Mouse (Mus musculus) mesoderm, embryonic 11.5 days (tissue): ENCODE measurements around the gene Msx1.
A peak's percentile ranks its signal among the peaks of the same experiment; 100 is the strongest.

Experiments
- DNase-seq: peaks from one replicate; pipeline ENCODE4 v3.0.0-alpha.2; 2012; ENCODE audit warnings: low read depth, low spot score

The Msx1 gene

DNA sequence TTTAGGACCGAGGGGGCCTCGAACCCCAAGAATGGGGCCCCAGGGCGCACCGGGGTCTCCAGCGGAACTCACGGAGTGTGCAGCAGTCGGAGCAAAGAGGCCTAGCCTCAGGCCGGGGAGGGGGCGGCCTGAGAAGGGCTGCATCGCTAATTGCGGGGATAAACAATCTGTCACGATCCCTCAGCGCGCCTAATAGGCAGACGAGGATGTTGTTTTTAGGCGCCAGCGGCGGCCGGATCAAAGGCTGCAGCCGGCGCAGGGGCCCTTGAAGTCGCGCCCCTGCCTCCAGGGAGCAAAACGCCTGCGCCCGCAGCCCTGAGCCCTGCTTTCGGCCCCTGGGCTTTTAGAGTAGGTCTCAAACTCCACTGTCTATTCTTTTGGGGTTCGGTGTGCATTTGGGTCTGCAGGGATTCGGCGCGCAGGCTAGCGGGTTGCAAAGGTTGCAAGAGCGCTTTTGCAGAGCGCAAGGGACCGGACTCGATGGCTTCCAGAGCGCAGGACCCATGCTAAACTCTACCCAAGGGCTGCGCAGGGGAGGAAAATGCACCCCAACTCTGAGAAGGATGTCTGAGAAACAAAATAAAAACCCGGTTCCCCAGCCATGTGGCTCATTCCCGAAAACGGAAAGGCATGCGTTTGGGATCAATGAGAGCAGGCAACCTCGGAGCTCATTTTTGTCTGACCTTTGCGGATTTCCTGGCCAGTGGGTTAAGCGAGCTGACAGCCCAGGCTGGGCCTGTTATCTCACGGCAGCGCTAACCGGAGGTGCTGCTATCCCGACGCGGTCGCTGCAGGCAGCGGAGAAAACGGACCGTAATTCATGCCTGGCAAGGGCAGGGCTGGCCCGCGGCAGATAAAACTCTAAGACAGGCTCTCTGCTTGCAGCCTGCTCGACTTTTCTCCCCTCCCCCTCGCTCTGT, 2.6 kb upstream of the Msx1 start:
- peak; percentile 62 for DNase-seq

DNA sequence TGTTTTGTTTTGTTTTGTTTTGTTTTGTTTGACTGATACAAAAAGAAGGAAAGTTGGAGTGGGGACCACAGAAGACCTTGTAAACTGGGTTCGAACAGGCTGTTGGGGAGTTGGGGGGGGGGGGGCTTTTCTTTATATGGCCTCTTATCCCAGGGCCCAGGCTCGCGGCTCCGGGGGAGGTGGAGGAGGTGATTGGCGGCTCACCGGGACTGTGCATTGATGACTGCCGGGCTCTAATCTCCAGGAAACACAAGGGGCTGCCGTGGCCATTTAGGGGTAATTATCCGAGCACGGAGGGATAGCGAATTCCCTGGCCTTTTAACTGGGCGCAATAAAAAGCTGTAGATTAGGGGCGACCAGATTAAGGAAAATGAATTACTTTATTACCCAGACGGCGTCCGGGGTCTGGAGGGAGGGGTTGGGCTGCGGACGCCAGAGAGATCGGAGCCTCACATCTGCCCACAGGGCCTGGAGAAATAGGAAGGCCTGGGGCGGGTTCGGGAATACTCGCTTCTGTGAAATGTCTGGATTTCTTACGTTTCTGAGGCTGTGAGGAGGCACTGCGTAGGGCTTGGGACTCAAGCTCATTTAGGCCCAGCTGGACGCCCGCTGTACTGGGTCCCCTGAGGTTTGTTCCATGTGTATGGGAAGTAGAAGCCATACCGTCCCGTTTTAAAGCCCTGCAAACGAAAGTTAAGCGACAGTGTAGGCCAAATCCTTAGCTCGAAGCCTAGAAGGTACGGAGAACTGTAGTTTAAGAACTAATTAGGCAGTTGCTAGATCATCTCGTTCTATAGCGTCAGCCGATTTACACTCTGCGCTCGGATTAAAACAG, 1.4 kb upstream of the Msx1 start:
- peak; percentile 37 for DNase-seq

DNA sequence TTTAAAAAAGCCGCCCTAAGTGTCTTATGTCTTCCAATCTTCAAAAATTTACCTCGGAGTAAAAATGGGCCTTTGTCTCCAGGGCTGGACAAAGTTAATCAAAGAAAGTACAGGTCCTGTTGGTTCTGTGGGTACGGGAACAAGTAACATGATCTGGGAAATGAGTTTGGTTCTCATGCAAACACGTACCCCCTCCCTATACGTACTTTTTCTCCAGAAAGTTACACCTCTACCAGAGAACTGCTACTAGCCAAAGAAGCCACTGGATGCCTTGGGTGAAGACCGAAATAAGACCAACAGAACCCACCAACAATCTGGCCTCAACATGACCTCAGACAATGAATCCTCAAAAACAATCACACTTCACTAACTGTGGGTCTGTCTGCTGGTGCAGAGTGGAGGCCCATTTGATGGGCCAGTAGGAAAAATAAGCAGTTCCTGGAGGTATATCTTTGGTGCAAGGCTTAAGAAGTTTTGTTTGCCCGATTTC, 773 bp upstream of the Msx1 start:
- peak; percentile 17 for DNase-seq

DNA sequence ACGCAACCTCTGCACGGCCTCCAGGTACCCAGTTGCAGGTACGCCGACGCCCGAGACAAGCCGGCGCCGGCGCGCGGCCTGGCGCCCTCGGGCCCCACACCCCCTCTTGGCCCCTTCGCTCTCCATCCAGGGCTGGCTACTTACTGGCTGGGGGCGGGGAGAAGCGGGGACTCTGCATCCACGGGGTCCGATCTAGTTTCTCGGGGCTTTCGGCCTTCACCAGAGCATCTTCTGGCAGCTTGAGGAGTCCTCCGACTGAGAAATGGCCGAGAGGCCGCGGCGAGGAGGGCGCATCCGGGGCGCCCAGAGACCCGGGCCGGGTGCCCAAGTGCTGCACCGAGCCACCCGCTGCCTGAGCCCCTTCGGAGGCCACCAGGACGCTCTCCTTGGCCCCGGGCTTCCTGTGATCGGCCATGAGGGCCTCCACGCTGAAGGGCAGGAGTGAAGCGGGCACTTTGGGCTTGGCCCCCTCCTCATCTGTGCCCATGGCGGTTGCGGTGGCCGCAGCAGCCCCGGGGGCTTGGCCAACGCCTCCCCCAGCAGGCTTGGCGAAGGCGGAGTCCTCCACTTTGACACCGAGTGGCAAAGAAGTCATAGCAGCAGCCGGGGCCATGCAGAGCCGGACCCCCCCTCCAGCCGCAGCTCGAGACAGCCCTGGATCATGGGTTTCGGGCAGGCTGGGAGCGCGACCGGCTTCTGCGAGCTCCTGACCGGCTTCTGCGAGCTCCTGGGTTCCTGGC, 492 bp downstream of the Msx1 start:
- DNase-seq, result peak; percentile 27

DNA sequence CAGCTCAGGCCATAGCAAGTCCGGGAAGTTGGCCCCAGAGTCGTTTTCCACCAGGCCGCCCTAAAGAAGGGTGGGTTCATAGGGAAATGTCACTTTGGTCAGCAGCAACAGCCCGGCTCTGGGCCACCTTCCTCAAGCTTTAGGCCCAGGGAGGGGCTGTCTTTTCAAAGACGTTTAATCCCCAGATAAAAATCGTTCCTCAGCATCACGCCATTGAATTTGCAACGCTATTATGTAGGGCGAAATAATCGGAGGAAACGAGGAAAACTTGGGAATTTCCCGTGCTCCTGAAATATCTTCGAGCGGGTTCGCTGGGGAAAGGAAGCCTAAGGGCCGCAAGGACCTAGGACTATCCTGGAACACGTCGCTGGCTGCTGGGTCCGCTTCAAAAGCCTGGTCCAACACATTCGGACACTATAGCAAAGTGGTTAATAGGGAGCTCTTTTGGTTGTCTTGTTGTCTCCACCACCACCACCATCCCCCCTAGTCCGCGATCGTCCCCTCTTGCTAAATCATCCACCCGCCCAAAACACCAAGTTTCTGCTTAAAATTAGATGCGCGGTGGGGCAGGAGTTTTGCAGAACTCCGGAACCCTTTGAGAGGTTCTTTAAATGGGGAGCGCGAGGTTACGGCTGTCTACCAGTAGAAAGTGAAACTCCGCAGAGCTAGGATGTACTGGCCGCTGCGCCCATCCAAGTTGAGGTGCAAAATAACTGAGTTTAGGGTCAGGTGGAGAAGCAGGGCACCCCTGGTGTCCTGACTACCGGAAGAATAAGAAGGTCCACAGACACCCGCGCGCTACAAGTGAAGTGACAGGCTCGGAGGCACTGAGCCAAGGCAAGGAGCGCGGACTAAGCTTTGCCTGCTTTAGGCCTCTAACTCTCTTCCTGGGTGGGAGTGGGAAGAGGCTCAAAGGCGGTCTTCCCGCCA, 1.3 kb downstream of the Msx1 start:
- DNase-seq, result peak; percentile 23

DNA sequence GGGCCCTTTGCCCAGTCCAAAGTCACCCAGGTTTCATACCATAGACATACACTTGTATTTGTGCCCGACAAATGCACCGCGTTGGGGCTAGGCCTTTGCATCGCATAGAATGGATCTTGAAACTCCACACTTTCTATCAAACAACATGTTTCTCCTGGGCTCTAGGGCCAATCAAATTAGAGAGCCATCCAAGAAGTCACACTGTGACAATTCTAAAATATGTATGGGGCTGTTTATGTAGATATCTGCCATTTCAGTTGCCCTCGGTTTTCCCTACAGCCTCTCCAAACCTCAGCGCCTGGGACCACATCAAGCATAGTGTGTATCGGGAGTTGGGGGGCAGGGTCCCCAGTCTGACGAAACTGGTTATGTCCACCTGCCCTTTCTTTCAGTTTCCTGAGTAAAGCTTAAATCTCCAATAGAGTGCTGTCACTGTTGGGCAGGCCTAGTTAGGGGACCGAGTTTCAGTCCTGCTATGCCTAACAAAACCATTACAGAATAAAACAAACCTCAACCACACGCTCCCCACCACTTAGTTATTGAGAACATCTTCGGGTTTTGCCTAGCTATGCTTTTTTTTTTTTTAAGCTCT, 2.2 kb downstream of the Msx1 start:
- peak; percentile 23 for DNase-seq

DNA sequence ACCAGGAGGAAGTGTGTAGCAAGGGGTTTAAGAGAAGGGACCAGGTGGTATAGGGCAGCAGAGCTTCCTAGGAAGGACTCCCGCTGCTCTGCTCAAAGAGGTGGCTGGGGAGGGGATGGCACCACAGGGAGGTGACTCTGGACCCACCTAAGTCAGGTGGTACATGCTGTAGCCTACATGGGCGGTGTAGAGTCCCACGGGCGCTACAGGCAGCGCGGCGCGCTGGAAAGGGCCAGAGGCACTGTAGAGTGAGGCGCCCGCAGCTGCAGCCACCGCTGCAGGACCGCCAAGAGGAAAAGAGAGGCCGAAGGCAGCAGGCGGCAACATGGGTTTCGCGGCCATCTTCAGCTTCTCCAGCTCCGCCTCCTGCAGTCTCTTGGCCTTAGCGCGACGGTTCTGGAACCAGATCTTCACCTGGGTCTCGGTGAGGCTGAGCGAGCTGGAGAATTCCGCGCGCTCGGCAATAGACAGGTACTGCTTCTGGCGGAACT, 3.2 kb downstream of the Msx1 start:
- DNase-seq, result peak; percentile 28

DNA sequence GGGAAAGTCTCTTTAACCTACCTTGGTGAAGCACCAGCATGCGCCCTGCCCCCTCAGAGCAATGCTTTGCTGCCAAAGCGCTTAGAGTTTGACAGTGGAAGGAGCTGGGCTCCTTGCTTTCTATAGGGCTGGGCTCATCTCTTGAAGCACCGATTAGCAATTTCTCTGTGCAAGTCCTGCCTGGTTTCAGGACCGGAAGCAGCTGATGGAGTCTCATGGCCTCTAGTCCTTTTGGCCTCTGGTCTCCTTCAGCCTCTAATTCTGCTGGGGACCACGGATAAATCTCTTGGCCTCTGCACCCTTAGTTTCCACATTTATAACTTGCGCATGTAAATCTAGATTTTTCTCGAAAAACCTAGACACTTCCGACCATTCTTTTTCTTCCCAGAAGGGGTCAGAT, 3.7 kb downstream of the Msx1 start:
- DNase-seq, result no peak

DNA sequence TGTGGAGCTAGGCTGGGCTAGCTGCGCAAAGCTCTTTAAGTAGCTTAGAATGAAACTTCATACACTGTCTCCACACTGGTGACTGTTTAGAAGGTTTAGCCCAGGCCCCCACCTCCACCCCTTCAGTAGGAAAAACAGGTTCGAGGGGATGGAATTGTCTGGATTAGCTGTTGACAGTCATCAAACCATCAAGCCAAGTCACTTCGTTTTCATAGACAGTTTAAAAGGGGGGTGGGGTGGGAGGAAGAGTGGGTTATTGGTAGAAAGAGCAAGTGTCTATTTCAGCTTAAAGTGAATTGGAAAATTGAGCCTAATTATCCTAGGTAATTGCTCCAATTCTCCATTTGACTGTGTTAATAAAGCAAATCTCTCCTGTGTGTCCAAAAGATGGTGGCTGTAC, 4.4 kb downstream of the Msx1 start:
- DNase-seq, result no peak

DNA sequence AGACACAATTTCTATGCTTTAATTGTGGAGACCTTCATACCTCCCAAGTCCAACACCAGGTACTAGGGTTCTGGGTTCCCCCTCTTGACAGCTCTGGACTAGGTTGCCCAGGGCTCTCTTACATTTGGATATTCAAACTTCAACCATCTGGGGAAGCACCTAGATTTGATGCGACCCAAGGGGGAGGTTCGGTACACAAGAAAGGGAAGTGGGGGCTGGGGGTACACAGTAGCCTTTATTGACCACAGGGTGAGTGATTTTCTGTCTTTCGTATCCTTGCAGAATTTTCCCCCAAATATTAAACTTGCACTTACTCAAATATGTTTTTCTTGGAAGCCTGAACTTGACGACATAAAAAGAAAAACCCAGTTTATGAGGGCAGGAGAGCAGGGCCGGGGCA, 4.8 kb downstream of the Msx1 start:
- DNase-seq, result no peak

DNA sequence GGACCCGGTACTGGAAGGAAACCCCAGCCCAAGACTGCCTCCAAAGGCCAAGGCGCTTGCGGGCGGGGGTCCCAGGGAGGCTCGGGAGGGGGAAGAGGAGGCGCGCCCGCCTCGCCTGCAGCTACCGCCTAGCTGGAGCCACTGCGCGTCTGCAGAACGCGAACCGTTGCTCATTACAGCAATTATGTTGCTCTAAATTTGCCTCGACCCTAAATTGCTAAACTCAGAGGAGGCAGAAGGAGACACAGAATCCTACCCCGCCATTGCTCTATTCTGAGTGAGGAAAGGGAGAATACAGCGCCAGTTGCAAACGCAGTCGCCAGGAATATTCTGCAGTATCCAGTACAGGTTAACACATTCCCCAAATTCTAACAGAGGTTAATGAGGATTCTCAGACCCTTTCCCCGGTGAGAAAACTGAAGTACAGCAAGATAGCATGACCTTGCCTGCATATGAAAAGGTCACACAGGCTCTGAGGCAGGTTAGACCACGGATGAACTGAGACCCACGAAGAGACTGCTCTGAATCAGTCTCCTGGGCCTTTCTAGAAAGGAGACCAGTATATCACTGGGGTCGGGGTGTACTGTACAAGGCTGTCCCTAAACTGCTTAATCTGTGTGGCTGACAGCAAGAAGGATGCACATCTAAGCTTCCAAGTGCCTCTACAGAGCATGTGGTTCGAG, 5.7 kb downstream of the Msx1 start:
- peak; percentile 15 for DNase-seq

DNA sequence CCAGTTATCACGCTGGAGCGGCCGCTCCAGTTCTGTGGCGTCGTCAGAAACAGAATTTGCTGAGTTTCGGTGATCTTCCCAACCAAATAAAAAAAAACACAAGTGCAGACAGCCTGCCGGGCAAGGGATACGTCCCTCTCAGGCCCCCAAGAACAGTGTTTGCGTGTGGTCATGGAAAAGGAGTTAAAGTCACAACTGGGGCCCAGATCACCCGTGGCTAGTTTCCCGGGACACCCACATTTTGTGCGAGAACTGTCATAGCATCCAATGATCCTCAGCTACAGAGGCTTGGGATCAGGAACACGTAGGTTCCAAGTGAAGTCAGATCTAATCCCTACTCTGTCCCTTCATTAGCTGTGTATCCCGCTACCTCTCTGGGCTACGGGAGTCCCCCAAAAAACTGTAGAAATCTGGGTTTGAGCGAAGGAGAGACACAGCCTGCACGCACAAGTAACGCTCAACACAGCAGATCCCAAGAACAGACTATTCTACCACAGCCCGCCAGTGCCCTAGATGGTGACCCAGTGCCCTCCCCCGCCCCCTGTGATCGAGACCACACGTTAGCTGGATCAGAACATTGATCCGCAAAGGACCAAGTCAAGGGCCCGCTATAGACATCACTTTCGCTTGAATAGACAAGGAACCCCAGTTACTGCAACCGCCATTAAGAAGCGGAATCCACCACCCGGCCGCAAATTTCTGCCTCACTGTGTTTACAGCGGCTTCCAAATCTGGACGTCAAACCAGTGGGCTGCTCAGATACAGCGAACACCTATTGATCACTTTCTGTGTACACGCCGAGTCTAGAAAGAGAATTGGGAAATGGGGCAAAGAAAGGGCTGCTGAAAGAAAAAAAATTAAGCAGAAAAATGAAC, 6.5 kb downstream of the Msx1 start:
- DNase-seq, result peak; percentile 18

DNA sequence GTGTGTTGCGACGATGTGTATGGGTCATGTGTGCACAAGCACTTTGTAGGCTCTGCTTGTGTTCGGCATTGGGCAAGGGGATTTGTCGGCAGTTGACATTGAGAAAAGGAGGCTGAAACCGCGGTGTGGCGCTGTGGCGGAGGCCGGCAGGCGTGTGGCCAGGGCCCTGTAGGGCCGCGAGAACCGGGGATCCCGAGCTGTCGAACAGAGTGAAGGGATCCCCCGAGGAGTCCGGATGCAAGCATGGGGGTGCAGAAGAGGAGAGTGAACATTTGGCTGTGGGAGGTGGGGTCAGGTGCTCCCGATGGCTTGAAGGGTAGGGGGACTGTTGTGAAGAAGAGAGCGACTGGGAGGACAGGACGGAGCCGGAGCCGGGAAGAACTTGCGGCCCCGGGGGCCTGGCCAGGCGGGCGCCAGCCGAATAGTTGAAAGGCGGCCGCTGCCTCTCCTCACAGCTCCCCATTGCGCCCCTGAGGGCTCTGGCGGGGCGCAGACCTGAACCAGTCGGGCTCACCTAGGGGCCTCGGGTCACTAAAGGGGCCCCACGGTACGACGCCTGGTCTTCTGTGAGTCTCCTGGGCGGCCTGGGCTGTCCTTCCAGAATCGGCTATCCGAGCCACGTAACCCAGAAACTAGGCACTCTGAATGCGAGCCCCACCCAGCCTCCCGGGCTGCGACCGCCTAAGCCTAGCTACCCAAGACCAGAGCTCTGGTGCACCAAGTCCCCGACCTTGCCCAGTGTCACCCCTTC, 7.3 kb downstream of the Msx1 start:
- peak; percentile 73 for DNase-seq

DNA sequence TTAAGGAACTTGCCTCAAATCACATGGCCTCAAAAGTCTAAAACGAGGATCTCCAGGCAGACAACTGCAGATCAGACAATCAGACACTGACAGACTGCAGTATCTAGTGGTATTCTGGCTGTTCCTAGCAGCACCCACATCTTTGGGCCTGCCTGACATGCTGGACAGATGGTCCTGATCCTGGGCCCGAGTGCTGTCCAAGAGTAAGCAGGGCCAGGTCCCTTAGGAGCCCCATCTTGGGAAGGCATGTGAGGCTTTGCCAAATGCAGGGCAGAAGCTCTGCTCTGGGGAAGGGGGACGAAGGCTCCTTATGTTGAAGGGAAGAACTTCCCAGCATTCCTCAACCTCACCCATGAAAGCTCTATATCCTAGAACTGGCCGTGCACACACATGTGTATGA, 8.5 kb downstream of the Msx1 start:
- no peak for DNase-seq

DNA sequence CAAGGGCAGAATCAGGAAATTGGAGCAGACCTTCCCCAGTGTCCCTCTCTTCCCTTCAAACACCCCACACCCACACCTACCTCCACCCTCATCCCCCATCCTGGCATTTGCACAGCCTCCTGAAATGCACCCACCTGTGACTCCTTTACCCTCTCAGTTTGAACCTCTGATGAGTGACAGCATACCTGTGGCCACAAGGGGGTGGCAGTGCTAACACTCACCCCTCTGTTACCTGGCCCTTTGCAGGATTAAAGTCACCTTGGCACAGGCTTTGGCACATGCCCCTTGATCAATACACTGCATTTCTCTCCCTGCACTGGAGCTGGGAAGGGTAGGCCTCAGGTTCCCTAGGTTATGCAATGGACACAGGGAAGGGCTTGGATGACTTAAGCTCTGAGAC, 10.2 kb downstream of the Msx1 start:
- no peak for DNase-seq

DNA sequence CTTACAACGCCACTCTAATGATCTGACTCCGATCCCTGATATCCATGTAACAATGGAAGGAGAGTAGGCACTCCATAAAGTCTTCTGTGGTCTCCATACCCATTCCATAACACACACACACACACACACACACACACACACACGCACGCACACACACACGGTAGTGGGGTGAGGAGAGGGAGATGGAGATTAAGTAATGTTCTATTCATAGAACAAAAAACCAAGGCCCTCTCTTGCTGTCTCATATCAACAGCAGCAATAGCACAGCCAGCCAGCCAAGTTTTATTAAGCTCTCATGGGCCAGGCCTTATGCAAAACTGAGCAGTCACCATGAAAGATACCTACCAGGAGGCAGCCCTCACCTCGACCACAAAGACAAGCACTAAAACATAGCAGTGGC, 19.1 kb downstream of the Msx1 start:
- DNase-seq, result no peak

DNA sequence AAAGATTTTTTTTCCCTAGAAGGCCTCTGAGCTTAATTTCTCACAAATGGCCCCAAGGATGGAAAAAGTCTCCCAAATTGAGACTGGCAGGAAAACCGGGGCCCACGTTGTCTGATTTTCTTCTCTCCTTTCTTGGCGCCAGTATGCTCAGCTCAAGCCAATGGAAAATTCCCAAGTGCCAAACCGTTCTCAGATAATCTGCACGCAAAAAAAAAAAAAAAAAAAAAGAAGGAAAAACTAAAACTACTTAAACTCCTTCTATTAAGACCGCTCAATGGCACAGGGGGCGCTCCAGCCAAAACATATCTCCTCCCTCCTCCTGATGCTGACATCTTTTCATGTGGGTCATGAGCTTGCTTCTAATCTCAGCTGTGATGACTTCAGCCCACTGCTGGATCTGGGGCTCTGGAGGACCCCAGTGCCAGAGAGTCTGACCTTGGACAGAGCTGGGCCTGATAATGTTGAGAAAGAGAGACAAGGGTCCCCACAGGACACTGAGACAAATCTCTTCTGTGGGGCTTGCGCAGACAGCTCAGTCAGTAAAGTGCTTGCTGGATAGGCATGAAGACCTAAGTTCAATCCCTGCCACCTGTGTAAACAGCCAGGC, 19.8 kb downstream of the Msx1 start:
- no peak for DNase-seq
